Mouse (Mus musculus) intestine, embryonic 14.5 days (tissue): ENCODE measurements around the gene Plekhd1. TPM values are rescaled to one million over a fixed set of nuclear protein-coding genes. Genes with fewer than 3 reads are reported as not detected.

ENCODE experiments used
- ATAC-seq: fragments of 200-750 bp; cut with Nextera tagmentation; replicated peaks from 2 replicates; pipeline ENCODE4 v1.8.0; 2017; ENCODE audit warnings: low read depth, moderate number of reproducible peaks, moderate TSS enrichment, moderate library complexity; ENCODE audit not compliant: low FRiP score, low TSS enrichment
- DNase-seq: peaks from one replicate; pipeline ENCODE4 v3.0.0-alpha.2; 2018; ENCODE audit warnings: low spot score
- H3K27ac ChIP-seq: fragments of 300-500 bp; sonication (generic); 2 replicates; pipeline ENCODE4 v1.5.1; 2014; ENCODE audit warnings: low read depth, mild to moderate bottlenecking, control low read depth
- H3K27me3 ChIP-seq: fragments of 300-500 bp; sonication (generic); replicated peaks from 2 replicates; pipeline ENCODE4 v1.6.1; 2014; ENCODE audit warnings: low read length, control low read depth; ENCODE audit not compliant: control insufficient read depth, insufficient read depth
- H3K36me3 ChIP-seq: fragments of 300-500 bp; sonication (generic); 2 replicates; pipeline ENCODE4 v1.6.1; 2014; ENCODE audit warnings: low read length, control low read depth; ENCODE audit not compliant: control insufficient read depth, insufficient read depth
- H3K4me1 ChIP-seq: fragments of 300-500 bp; sonication (generic); replicated peaks from 2 replicates; pipeline ENCODE4 v1.6.1; 2014; ENCODE audit warnings: low read length, control low read depth, mixed read lengths; ENCODE audit not compliant: control insufficient read depth, insufficient read depth
- H3K4me2 ChIP-seq: fragments of 300-500 bp; sonication (generic); 2 replicates; pipeline ENCODE4 v1.6.1; 2014; ENCODE audit warnings: low read length
- H3K4me3 ChIP-seq: fragments of 300-500 bp; sonication (generic); 2 replicates; pipeline ENCODE4 v1.5.1; 2014; ENCODE audit warnings: low read depth, low read length, control low read depth, mixed read lengths
- H3K9ac ChIP-seq: fragments of 300-500 bp; sonication (generic); 2 replicates; pipeline ENCODE4 v1.6.1; 2014; ENCODE audit warnings: mild to moderate bottlenecking, low read length
- H3K9me3 ChIP-seq: fragments of 300-500 bp; sonication (generic); 2 replicates; pipeline ENCODE4 v1.6.1; 2016; ENCODE audit warnings: low read length, control low read depth; ENCODE audit not compliant: control insufficient read depth
- WGBS: fragments of 180-500 bp; shearing (Covaris S2); extraction: QIAGEN DNeasy Blood & Tissue Kit; methylation state at CpG from one replicate; pipeline ENCODE4 v1.1.7; 2014; 5-methylcytosine and 5-hydroxymethylcytosine counted together
- polyA plus RNA-seq: library from polyadenylated mRNA; unstranded; fragments of >200 nt; fragmentation: Nextera tagmentation; extraction: Ambion mirVana; gene quantifications from 2 replicates; pipeline ENCODE4 v1.2.1, GENCODE M21; 2014

The Plekhd1 gene
- polyA plus RNA-seq, 1 experiment from 2014 or later, result 11.8 TPM

- ATAC-seq, result no peak
- 66% methylated on average over 4 of the region's 4 CpGs for WGBS
Measured at GRCm38 (mm10) chr12:80764116-80764515, 71.7 kb downstream of the Plekhd1 start.

GRCm38 (mm10) chr12:80769697-80770096 lies 77.3 kb downstream of the Plekhd1 start:
- no peaks in the 10 kb centered on the region for H3K27me3 ChIP-seq

More at GRCm38 (mm10) chr12:80764116-80764515, 71.7 kb downstream of the Plekhd1 start:
- Histone ChIP-seq H3K4me1 (peaks cover 6% of the 10 kb centered on the region), H3K9ac (no peak overlapping the region), H3K36me3 (no peaks in the 10 kb centered on the region), H3K4me3 (no peak overlapping the region), H3K27me3 (peaks cover 24% of the 10 kb centered on the region), H3K4me2 (no peak overlapping the region), H3K27ac (no peak overlapping the region), H3K9me3 (no peaks in the 10 kb centered on the region)
- no peak for DNase-seq

More at GRCm38 (mm10) chr12:80769697-80770096, 77.3 kb downstream of the Plekhd1 start:
- no peaks in the 10 kb centered on the region for H3K4me1 ChIP-seq
- peak; percentile 96 for DNase-seq
- H3K36me3 ChIP-seq, result no peaks in the 10 kb centered on the region
- 19% methylated on average over 11 of the region's 11 CpGs for WGBS
- no peak overlapping the region for H3K27ac ChIP-seq
- peak; percentile 85 for ATAC-seq
- H3K4me2 ChIP-seq, result no peak overlapping the region
- no peaks in the 10 kb centered on the region for H3K9me3 ChIP-seq
- no peak overlapping the region for H3K4me3 ChIP-seq
- H3K9ac ChIP-seq, result no peak overlapping the region

Other genes starting within 250 kb of the Plekhd1 start
- 29.4 and 36.5 TPM in 2 replicates for gene Exd2, start 229.5 kb upstream of the Plekhd1 start, polyA plus RNA-seq
- gene Galnt16, start 174.3 kb upstream of the Plekhd1 start, polyA plus RNA-seq, result 5.9 and 6.9 TPM in 2 replicates
- 26.1 and 29.4 TPM in 2 replicates for gene Slc39a9, start 48.7 kb upstream of the Plekhd1 start, polyA plus RNA-seq
- gene Erh, start 48.2 kb upstream of the Plekhd1 start, polyA plus RNA-seq, result 316 and 325 TPM in 2 replicates
- 0.11 and 0.12 TPM in 2 replicates for gene Ccdc177, start 68.1 kb downstream of the Plekhd1 start, polyA plus RNA-seq
- gene Susd6, start 97.9 kb downstream of the Plekhd1 start, polyA plus RNA-seq, result 20.8 and 21.4 TPM in 2 replicates